In genomic region chr11:88862355-88862754, GRCm38 (mm10) we compare ENCODE assay signal across 10 mouse cellular contexts. TPM values are rescaled to one million over a fixed set of nuclear protein-coding genes. Genes with fewer than 3 reads are reported as not detected.
DNase-seq lines count a peak whose midpoint lies in the region; ATAC-seq and TF ChIP-seq lines count a peak whose summit lies in the region.
"Had no signal": no experiment of that assay in that cellular context is flagged by ENCODE, and none has a peak within 500 bp of the region (broad histone marks: within the 10 kb centered on the region; RNA-seq: fewer than 3 reads in every experiment).

No protein-coding gene starts in this region.

- peak overlapping the region; percentile 88 for H3K4me2 ChIP-seq in heart, embryonic 16.5 days (ENCODE audit: low read depth, low read length)
- H3K4me2 ChIP-seq in intestine, embryonic 14.5 days (ENCODE audit: low read length) = peak overlapping the region; percentile 97
- peak overlapping the region; percentile 98 for H3K4me2 ChIP-seq in midbrain, postnatal 0 days (ENCODE audit: low read depth, low read length, poor library complexity, severe bottlenecking)

- H3K36me3 ChIP-seq in heart, embryonic 16.5 days (ENCODE audit: control insufficient read depth, insufficient read depth) = no peaks in the 10 kb centered on the region
- H3K36me3 ChIP-seq in embryonic facial prominence, embryonic 10.5 days (replicated peaks) = no peaks in the 10 kb centered on the region
- no peaks in the 10 kb centered on the region for H3K36me3 ChIP-seq in intestine, embryonic 14.5 days (ENCODE audit: control insufficient read depth, insufficient read depth, low read length)
- no peaks in the 10 kb centered on the region; the same call in 1 of the 2 replicates for H3K36me3 ChIP-seq in midbrain, postnatal 0 days (ENCODE audit: insufficient read depth, low read length)

- no peaks in the 10 kb centered on the region for H3K9me3 ChIP-seq in heart, embryonic 16.5 days (replicated peaks; ENCODE audit: control insufficient read depth, low read length)
- no peaks in the 10 kb centered on the region for H3K9me3 ChIP-seq in embryonic facial prominence, embryonic 10.5 days
- no peaks in the 10 kb centered on the region for H3K9me3 ChIP-seq in intestine, embryonic 14.5 days (ENCODE audit: control insufficient read depth, low read length)
- H3K9me3 ChIP-seq in midbrain, postnatal 0 days (ENCODE audit: low read length) = no peaks in the 10 kb centered on the region
- H3K9me3 ChIP-seq: G1E had no signal

- peak overlapping the region; percentile 89 for H3K27ac ChIP-seq in heart, embryonic 16.5 days (ENCODE audit: low read length)
- H3K27ac ChIP-seq in embryonic facial prominence, embryonic 10.5 days (replicated peaks) = no peak overlapping the region
- H3K27ac ChIP-seq in intestine, embryonic 14.5 days (ENCODE audit: low read depth) = no peak overlapping the region
- no peak overlapping the region for H3K27ac ChIP-seq in midbrain, postnatal 0 days (ENCODE audit: low read depth, low read length)

- TF ChIP-seq CTCF in midbrain, postnatal 0 days (IDR thresholded peaks at IDR 0.05) = no peak

- H3K4me3 ChIP-seq in heart, embryonic 16.5 days (ENCODE audit: low read length) = peak overlapping the region; percentile 94
- peak overlapping the region; percentile 66 for H3K4me3 ChIP-seq in embryonic facial prominence, embryonic 10.5 days
- H3K4me3 ChIP-seq in intestine, embryonic 14.5 days (ENCODE audit: low read depth, low read length) = peak overlapping the region; percentile 77; the same call in 1 of the 2 replicates
- peak overlapping the region; percentile 68 for H3K4me3 ChIP-seq in midbrain, postnatal 0 days (ENCODE audit: low read depth, low read length)

- H3K9ac ChIP-seq in heart, embryonic 16.5 days (ENCODE audit: low read length) = peak overlapping the region; percentile 93
- H3K9ac ChIP-seq in intestine, embryonic 14.5 days (ENCODE audit: low read length) = peak overlapping the region; percentile 80; the same call in 1 of the 2 replicates
- H3K9ac ChIP-seq in midbrain, postnatal 0 days (replicated peaks; ENCODE audit: low read length, poor library complexity, severe bottlenecking) = no peak overlapping the region

- peaks cover 34% of the 10 kb centered on the region for H3K4me1 ChIP-seq in heart, embryonic 16.5 days (ENCODE audit: control insufficient read depth, insufficient read depth, low read length)
- peaks cover 36% of the 10 kb centered on the region for H3K4me1 ChIP-seq in embryonic facial prominence, embryonic 10.5 days
- H3K4me1 ChIP-seq in intestine, embryonic 14.5 days (replicated peaks; ENCODE audit: control insufficient read depth, insufficient read depth, low read length) = peaks cover 8% of the 10 kb centered on the region; the same call in 1 of the 2 replicates
- peaks cover 4% of the 10 kb centered on the region; the same call in 1 of the 2 replicates for H3K4me1 ChIP-seq in midbrain, postnatal 0 days (ENCODE audit: insufficient read depth, low read length)

- WGBS in heart, embryonic 16.5 days = 69% methylated on average over 2 of the region's 2 CpGs
- 80% methylated on average over 2 of the region's 2 CpGs for WGBS in embryonic facial prominence, embryonic 10.5 days
- WGBS in intestine, embryonic 14.5 days = 72% methylated on average over 2 of the region's 2 CpGs
- 81% methylated on average over 2 of the region's 2 CpGs for WGBS in midbrain, postnatal 0 days

- DNase-seq in heart, adult 9 months (ENCODE audit: low spot score in 2 of 2) = no peak
- no peak for DNase-seq in embryonic facial prominence, embryonic 10.5 days (ENCODE audit: low spot score)
- no peak for DNase-seq in intestine, embryonic 14.5 days (ENCODE audit: low spot score)
- no peak for DNase-seq in midbrain, postnatal 0 days (ENCODE audit: low spot score)
- DNase-seq in layer of hippocampus, postnatal 10 days (ENCODE audit: low spot score in 2 of 2) = no peak
- no peak for DNase-seq in layer of hippocampus, adult 11-12 months (ENCODE audit: low spot score)
- no peak for DNase-seq in right cerebral cortex, postnatal 14 days
- DNase-seq: cerebellum, postnatal 10 days had no signal

- no peaks in the 10 kb centered on the region for H3K27me3 ChIP-seq in heart, embryonic 16.5 days (ENCODE audit: control insufficient read depth, insufficient read depth, low read length)
- H3K27me3 ChIP-seq in embryonic facial prominence, embryonic 10.5 days (replicated peaks; ENCODE audit: low read depth, poor library complexity, severe bottlenecking) = peaks cover 22% of the 10 kb centered on the region
- no peaks in the 10 kb centered on the region for H3K27me3 ChIP-seq in intestine, embryonic 14.5 days (replicated peaks; ENCODE audit: control insufficient read depth, insufficient read depth, low read length)
- H3K27me3 ChIP-seq in midbrain, postnatal 0 days (ENCODE audit: insufficient read depth, low read length) = no peaks in the 10 kb centered on the region

- ATAC-seq in heart, embryonic 16.5 days (replicated peaks; ENCODE audit: extremely low read depth, insufficient read depth, low FRiP score) = no peak
- ATAC-seq in intestine, embryonic 14.5 days (replicated peaks; ENCODE audit: low FRiP score, low TSS enrichment, low read depth) = no peak
- no peak for ATAC-seq in midbrain, postnatal 0 days (ENCODE audit: low FRiP score)

RNA-seq across cellular contexts. Expression of gene Akap1, which starts 2.0 kb away (rescaled TPM):
- 58.0 and 64.4 TPM in 2 replicates for polyA plus RNA-seq in heart, embryonic 16.5 days (2015; fragmentation: Nextera tagmentation; extraction: Ambion mirVana)
- 16.9 and 17.1 TPM in 2 replicates for polyA plus RNA-seq in embryonic facial prominence, embryonic 10.5 days (2016; fragmentation: Nextera tagmentation; extraction: Ambion mirVana)
- 26.7 and 28.2 TPM in 2 replicates for polyA plus RNA-seq in intestine, embryonic 14.5 days (2014; fragmentation: Nextera tagmentation; extraction: Ambion mirVana)
- 48.2 and 56.6 TPM in 2 replicates for total RNA-seq in midbrain, postnatal 0 days (2014; rRNA removed)
- 24.4 and 24.7 TPM in 2 replicates for polyA plus RNA-seq in midbrain, postnatal 0 days (2015; fragmentation: Nextera tagmentation; extraction: Ambion mirVana)
- 10 to 100 TPM; 44.1 to 45.8 TPM for total RNA-seq in layer of hippocampus, postnatal 10 days (2021)
